Mouse (Mus musculus) layer of hippocampus, adult 11-12 months (tissue): ENCODE results near the gene Trim15.

ENCODE experiments used
- DNase-seq: peaks from one replicate; pipeline ENCODE4 v3.0.0; 2022; ENCODE audit warnings: low spot score

Gene Trim15

GRCm38 (mm10) chr17:36826002-36826401, 41.0 kb downstream of the Trim15 start:
- peak; percentile 92 for DNase-seq

- no peak for DNase-seq
Observed at GRCm38 (mm10) chr17:36825525-36825924, 41.5 kb downstream of the Trim15 start.

- peak; percentile 66 for DNase-seq
Observed at GRCm38 (mm10) chr17:36824005-36824404, 43.0 kb downstream of the Trim15 start.

- no peak for DNase-seq
Observed at GRCm38 (mm10) chr17:36811871-36812270, 55.1 kb downstream of the Trim15 start, which contains the start of gene H2-M10.6. Gene H2-M10.6 (plus strand): TSS chr17:36812171.
